Mouse (Mus musculus) heart, adult 2 months (tissue): ENCODE measurements around the gene Patj. TPM values are rescaled to one million over a fixed set of nuclear protein-coding genes. Genes with fewer than 3 reads are reported as not detected.

ENCODE experiments used
- DNase-seq, 2 experiments: peaks; one replicate each; pipeline ENCODE4 v3.0.0; 2021
- H3K27ac ChIP-seq: fragments of 200-600 bp; 2 replicates; pipeline ENCODE4 v1.8.1; 2022
- H3K27me3 ChIP-seq: fragments of 200-500 bp; 2 replicates; pipeline ENCODE4 v1.6.1; 2012; ENCODE audit warnings: mild to moderate bottlenecking, low read length, inconsistent platforms, mixed read lengths; ENCODE audit not compliant: control insufficient read depth, insufficient read depth
- H3K36me3 ChIP-seq: fragments of 200-500 bp; 2 replicates; pipeline ENCODE4 v1.6.1; 2012; ENCODE audit warnings: low read length, inconsistent platforms; ENCODE audit not compliant: control insufficient read depth, insufficient read depth
- H3K4me1 ChIP-seq: fragments of 200-500 bp; 2 replicates; pipeline ENCODE4 v1.6.1; 2011; ENCODE audit warnings: low read length; ENCODE audit not compliant: control insufficient read depth, insufficient read depth
- H3K4me3 ChIP-seq: fragments of 200-600 bp; 2 replicates; pipeline ENCODE4 v1.8.1; 2022
- H3K79me2 ChIP-seq: fragments of 200-500 bp; replicated peaks from 2 replicates; pipeline ENCODE4 v1.6.1; 2012; ENCODE audit warnings: mild to moderate bottlenecking, inconsistent platforms, low read length, moderate library complexity, mixed read lengths; ENCODE audit not compliant: control insufficient read depth, insufficient read depth
- H3K9ac ChIP-seq: fragments of 200-500 bp; 2 replicates; pipeline ENCODE4 v1.6.1; 2012; ENCODE audit warnings: low read depth, mild to moderate bottlenecking, control low read depth, inconsistent platforms, low read length, mixed read lengths
- CTCF ChIP-seq: fragments of 200-600 bp; IDR thresholded peaks from 2 replicates; pipeline ENCODE4 v1.8.1; 2022; ENCODE audit warnings: antibody characterized with exemption, mild to moderate bottlenecking, moderate library complexity
- EP300 ChIP-seq: fragments of 200-500 bp; IDR thresholded peaks from 2 replicates; pipeline ENCODE4 v1.6.1; 2011; ENCODE audit warnings: low read depth, low read length, control low read depth; ENCODE audit not compliant: insufficient read depth
- POLR2A ChIP-seq: fragments of 200-500 bp; IDR thresholded peaks from 2 replicates; pipeline ENCODE4 v1.6.1; 2011; ENCODE audit warnings: mild to moderate bottlenecking, low read depth, low read length, control low read depth; ENCODE audit not compliant: insufficient read depth
- WGBS: fragments of 180-500 bp; shearing (Covaris S2); methylation state at CpG from one replicate; pipeline ENCODE4 v1.1.7; 2018; 5-methylcytosine and 5-hydroxymethylcytosine counted together
- intact Hi-C: fragments of 180-260 bp; cut with DNase I; formaldehyde crosslinking; loops from one replicate; pipeline ENCODE4 v1.15.1; 2025
- polyA plus RNA-seq: library from polyadenylated mRNA; depleted of rRNA; stranded (reverse); fragments of >200 nt; gene quantifications from 2 replicates; pipeline ENCODE4 v1.2.3, GENCODE M21; 2012
- total RNA-seq, 2 experiments: library from RNA; stranded (reverse); gene quantifications; 2 replicates each; pipeline ENCODE4 v1.2.3; 2021

Gene Patj
- total and polyA plus RNA-seq, 3 experiments, result 6.1 to 14.5 (median 13.8) TPM

DNA sequence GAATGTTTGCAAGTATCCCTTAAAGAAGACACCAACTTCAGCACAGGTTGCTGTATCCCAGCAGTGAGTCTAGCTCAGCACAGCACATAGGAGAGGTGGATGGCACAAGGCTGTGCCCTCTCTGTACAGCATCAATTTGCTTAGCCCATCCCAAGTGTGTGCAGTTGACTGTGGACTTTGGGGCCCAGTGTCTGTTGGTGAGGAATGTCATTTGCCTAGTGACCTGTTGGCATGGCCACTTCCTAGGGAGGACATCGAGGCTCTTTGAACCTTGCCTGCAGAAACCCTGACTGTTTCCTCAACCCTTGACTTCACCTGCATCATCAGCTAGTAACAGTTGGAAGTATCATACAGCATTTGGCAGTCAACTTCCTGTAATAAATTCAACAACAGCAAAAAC, 270.9 kb downstream of the Patj start:
- H3K9ac ChIP-seq, result no peak overlapping the region
- intact Hi-C loops, result no loop called here
- 72% methylated on average over 1 of the region's 1 CpGs for WGBS
- TF ChIP-seq CTCF (no peak), EP300 (no peak), POLR2A (no peak)
- no peaks in the 10 kb centered on the region for H3K36me3 ChIP-seq
- no peak overlapping the region for H3K27ac ChIP-seq
- H3K4me1 ChIP-seq, result no peaks in the 10 kb centered on the region
- H3K79me2 ChIP-seq, result no peaks in the 10 kb centered on the region
- H3K27me3 ChIP-seq, result no peaks in the 10 kb centered on the region
- DNase-seq, result no peak
- H3K4me3 ChIP-seq, result no peak overlapping the region

DNA sequence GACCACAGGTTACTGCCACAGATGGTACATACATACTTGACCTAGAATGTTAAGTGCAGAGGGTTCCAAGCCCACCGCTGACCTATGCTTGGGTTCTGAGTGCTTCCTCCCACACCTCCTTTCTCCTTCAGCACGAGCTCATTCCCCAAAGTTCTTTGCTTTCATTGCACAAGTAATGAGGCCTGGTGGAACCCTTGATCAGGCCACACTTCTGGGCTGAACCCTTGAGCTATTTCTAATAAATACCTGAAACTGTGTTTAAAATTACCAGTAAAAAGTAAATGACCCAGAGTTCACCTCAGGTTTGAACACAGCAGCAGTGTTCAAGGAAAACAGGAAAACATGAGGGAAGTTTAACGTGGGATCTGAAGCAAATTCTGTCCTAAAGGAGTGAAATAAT, 271.4 kb downstream of the Patj start:
- Histone ChIP-seq H3K27me3 (no peaks in the 10 kb centered on the region), H3K27ac (no peak overlapping the region), H3K79me2 (no peaks in the 10 kb centered on the region), H3K4me1 (no peaks in the 10 kb centered on the region), H3K9ac (no peak overlapping the region), H3K4me3 (no peak overlapping the region), H3K36me3 (no peaks in the 10 kb centered on the region)
- WGBS, result 77% methylated on average over 3 of the region's 3 CpGs
- intact Hi-C loops, result no loop called here
- no peak for DNase-seq
- TF ChIP-seq EP300 (no peak), POLR2A (no peak)

DNA sequence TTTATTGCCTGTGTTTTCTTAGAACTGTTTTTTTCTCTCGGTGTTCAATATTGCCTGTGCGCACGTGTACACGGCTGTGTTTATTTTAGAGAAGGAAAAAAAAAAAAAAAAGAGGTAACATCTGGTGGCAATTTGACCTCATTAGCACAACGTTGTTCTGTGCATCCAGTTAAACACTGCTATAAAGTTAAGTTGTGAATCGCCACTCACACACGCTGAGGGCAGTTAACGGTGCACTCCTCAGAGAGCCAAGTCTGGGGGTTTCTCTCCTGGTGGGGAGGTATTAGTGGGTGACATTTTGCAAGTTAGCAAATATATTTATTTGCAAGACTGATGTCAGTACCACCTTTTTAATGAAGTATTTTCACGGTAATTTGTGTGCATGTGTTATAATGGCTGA, 281.9 kb downstream of the Patj start:
- WGBS, result 82% methylated on average over 9 of the region's 9 CpGs

DNA sequence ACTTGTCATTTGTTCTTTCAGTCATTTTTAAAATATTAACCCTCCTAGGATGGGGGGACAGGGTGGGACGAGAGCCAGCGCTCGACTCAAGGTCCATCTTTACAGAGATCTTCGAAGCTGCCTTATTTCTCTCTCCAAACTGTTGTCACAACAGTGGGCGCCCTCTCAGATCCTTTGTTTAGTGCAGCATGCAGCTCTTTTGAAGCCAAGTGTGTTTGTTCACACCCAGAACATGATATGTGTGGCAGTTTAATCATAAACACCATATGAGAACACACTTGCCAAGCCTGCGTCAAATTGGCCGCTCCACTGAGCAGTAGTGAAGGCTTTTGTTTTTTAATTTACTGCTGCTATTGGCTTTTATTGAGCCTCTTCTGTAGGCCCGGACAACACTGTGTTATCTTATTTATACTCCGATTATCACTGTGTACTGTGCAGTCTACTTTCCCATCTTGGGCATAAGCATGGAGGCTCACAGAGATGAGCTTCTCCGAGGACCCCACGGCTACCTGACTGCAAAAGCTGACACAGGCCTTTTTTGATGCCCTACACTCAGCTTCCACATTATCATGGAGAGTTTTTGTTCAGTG, 291.2 kb downstream of the Patj start:
- Histone ChIP-seq H3K4me1 (no peaks in the 10 kb centered on the region; the same call in 1 of the 2 replicates), H3K36me3 (no peaks in the 10 kb centered on the region), H3K27ac (no peak overlapping the region), H3K9ac (no peak overlapping the region), H3K4me3 (no peak overlapping the region), H3K79me2 (no peaks in the 10 kb centered on the region), H3K27me3 (no peaks in the 10 kb centered on the region)
- no peak for DNase-seq
- TF ChIP-seq CTCF (no peak), POLR2A (no peak), EP300 (no peak)
- WGBS, result 82% methylated on average over 11 of the region's 11 CpGs
- intact Hi-C loops, result no loop called here

More for the DNA sequence above, 281.9 kb downstream of the Patj start:
- H3K4me1 ChIP-seq, result no peaks in the 10 kb centered on the region
- no peaks in the 10 kb centered on the region for H3K79me2 ChIP-seq
- H3K36me3 ChIP-seq, result no peaks in the 10 kb centered on the region
- TF ChIP-seq EP300, result no peak
- no peak for TF ChIP-seq CTCF
- intact Hi-C loops, result no loop called here
- H3K9ac ChIP-seq, result no peak overlapping the region
- no peak overlapping the region for H3K27ac ChIP-seq
- no peak overlapping the region for H3K4me3 ChIP-seq
- H3K27me3 ChIP-seq, result no peaks in the 10 kb centered on the region
- no peak for DNase-seq

DNA sequence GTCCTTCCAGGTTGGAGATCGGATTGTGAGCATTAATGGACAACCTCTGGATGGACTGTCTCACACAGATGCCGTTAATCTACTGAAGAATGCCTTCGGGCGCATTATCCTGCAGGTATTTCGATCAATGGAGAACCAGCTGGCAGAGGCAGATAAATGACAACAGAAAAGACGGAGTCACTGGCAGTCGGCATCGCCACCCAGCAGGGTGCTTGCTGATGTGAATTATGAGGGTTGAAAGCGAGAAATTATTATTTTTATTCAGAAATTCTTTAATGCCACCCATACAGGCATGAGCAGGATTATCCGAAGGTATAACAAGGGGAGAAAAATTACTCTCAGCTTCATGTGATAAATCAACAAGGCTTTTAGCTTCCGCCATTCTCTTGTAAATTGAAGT, 292.5 kb downstream of the Patj start:
- Histone ChIP-seq H3K4me1 (no peaks in the 10 kb centered on the region; the same call in 1 of the 2 replicates), H3K79me2 (no peaks in the 10 kb centered on the region), H3K9ac (no peak overlapping the region), H3K27ac (no peak overlapping the region), H3K27me3 (no peaks in the 10 kb centered on the region), H3K36me3 (no peaks in the 10 kb centered on the region), H3K4me3 (no peak overlapping the region)
- no peak for DNase-seq
- TF ChIP-seq EP300, result no peak
- no peak for TF ChIP-seq POLR2A
- no peak for TF ChIP-seq CTCF
- intact Hi-C loops, result no loop called here
- WGBS, result 91% methylated on average over 11 of the region's 11 CpGs

DNA sequence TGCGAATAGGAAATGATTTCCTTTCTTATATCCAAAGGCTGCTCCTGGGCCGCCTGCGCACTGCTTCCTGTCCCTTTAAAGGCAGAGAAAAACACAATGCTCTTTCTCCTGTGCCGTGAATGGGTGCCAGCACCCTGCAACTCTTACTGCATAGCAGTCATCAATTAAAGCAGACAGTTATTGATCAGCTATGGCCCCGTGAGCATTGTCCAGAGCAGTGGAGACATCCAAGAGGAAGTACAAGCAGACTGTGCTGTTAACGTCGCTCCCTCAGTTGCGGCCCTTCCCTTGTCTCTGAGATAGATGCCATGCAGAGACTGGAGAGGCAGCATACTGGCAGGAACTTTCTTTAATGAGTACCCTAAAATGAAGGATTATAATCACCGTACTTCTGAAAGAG, 292.9 kb downstream of the Patj start:
- DNase-seq, result no peak
- H3K4me3 ChIP-seq, result no peak overlapping the region
- H3K4me1 ChIP-seq, result no peaks in the 10 kb centered on the region; the same call in 1 of the 2 replicates
- intact Hi-C loops, result no loop called here
- no peaks in the 10 kb centered on the region for H3K36me3 ChIP-seq
- H3K79me2 ChIP-seq, result no peaks in the 10 kb centered on the region
- H3K27ac ChIP-seq, result no peak overlapping the region
- 83% methylated on average over 9 of the region's 9 CpGs for WGBS
- H3K27me3 ChIP-seq, result no peaks in the 10 kb centered on the region
- TF ChIP-seq POLR2A (no peak), EP300 (no peak), CTCF (no peak)
- no peak overlapping the region for H3K9ac ChIP-seq
